Mouse (Mus musculus) heart, postnatal 0 days (tissue): Measurements from ENCODE around the gene Nlgn1.

Experiments
- CTCF ChIP-seq: IDR thresholded peaks from 2 replicates; pipeline ENCODE4 v1.5.1; 2016; ENCODE audit warnings: antibody characterized with exemption, control low read depth, low read depth
- EP300 ChIP-seq: IDR thresholded peaks from 2 replicates; pipeline ENCODE4 v1.6.1; 2016; ENCODE audit warnings: antibody characterized with exemption, low read depth

DNA sequence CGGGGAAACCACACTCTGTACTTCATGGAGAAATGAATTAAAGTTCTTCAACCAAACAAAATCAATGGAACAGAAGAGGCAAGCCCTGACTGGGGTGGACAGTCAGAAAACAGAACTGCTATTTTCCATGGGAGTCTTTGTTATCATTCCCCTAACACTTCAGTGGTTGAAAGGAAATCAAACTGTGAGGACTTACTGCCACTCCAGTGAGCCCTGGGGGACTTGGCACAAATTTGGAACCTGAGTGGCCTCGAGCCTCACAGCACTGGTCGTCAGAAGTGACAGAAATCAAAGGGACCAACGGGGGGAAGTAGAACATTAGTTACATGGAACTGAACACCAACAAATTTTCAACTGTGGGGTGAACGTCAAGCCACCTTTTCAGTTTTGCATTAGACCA lies 34.4 kb downstream of the Nlgn1 start:
- TF ChIP-seq CTCF (no peak), EP300 (no peak)
